Mouse (Mus musculus) heart, adult 2 months (tissue): Measurements from ENCODE around the gene Zbtb2. TPM values are rescaled to one million over a fixed set of nuclear protein-coding genes. Genes with fewer than 3 reads are reported as not detected.

Source experiments
- DNase-seq, 2 experiments: peaks; one replicate each; pipeline ENCODE4 v3.0.0; 2021
- H3K27ac ChIP-seq: fragments of 200-600 bp; 2 replicates; pipeline ENCODE4 v1.8.1; 2022
- H3K27me3 ChIP-seq: fragments of 200-500 bp; 2 replicates; pipeline ENCODE4 v1.6.1; 2012; ENCODE audit warnings: mild to moderate bottlenecking, low read length, inconsistent platforms, mixed read lengths; ENCODE audit not compliant: control insufficient read depth, insufficient read depth
- H3K36me3 ChIP-seq: fragments of 200-500 bp; 2 replicates; pipeline ENCODE4 v1.6.1; 2012; ENCODE audit warnings: low read length, inconsistent platforms; ENCODE audit not compliant: control insufficient read depth, insufficient read depth
- H3K4me1 ChIP-seq: fragments of 200-500 bp; 2 replicates; pipeline ENCODE4 v1.6.1; 2011; ENCODE audit warnings: low read length; ENCODE audit not compliant: control insufficient read depth, insufficient read depth
- H3K4me3 ChIP-seq: fragments of 200-600 bp; 2 replicates; pipeline ENCODE4 v1.8.1; 2022
- H3K79me2 ChIP-seq: fragments of 200-500 bp; replicated peaks from 2 replicates; pipeline ENCODE4 v1.6.1; 2012; ENCODE audit warnings: mild to moderate bottlenecking, inconsistent platforms, low read length, moderate library complexity, mixed read lengths; ENCODE audit not compliant: control insufficient read depth, insufficient read depth
- H3K9ac ChIP-seq: fragments of 200-500 bp; 2 replicates; pipeline ENCODE4 v1.6.1; 2012; ENCODE audit warnings: low read depth, mild to moderate bottlenecking, control low read depth, inconsistent platforms, low read length, mixed read lengths
- CTCF ChIP-seq: fragments of 200-600 bp; IDR thresholded peaks from 2 replicates; pipeline ENCODE4 v1.8.1; 2022; ENCODE audit warnings: antibody characterized with exemption, mild to moderate bottlenecking, moderate library complexity
- EP300 ChIP-seq: fragments of 200-500 bp; IDR thresholded peaks from 2 replicates; pipeline ENCODE4 v1.6.1; 2011; ENCODE audit warnings: low read depth, low read length, control low read depth; ENCODE audit not compliant: insufficient read depth
- POLR2A ChIP-seq: fragments of 200-500 bp; IDR thresholded peaks from 2 replicates; pipeline ENCODE4 v1.6.1; 2011; ENCODE audit warnings: mild to moderate bottlenecking, low read depth, low read length, control low read depth; ENCODE audit not compliant: insufficient read depth
- WGBS: fragments of 180-500 bp; shearing (Covaris S2); methylation state at CpG from one replicate; pipeline ENCODE4 v1.1.7; 2018; 5-methylcytosine and 5-hydroxymethylcytosine counted together
- intact Hi-C: fragments of 180-260 bp; cut with DNase I; formaldehyde crosslinking; loops from one replicate; pipeline ENCODE4 v1.15.1; 2025
- polyA plus RNA-seq: library from polyadenylated mRNA; depleted of rRNA; stranded (reverse); fragments of >200 nt; gene quantifications from 2 replicates; pipeline ENCODE4 v1.2.3, GENCODE M21; 2012
- total RNA-seq, 2 experiments: library from RNA; stranded (reverse); gene quantifications; 2 replicates each; pipeline ENCODE4 v1.2.3; 2021

Gene Zbtb2
- total and polyA plus RNA-seq, 3 experiments, result 3.5 to 6.1 (median 4.9) TPM

- intact Hi-C loops, result loop anchor here (10.0 kb wide), 1 partner anchor 760 kb away; no protein-coding TSS in a partner anchor
- peaks cover 1% of the 10 kb centered on the region; the same call in 1 of the 2 replicates for H3K4me1 ChIP-seq
- H3K27me3 ChIP-seq, result no peaks in the 10 kb centered on the region
- no peaks in the 10 kb centered on the region; the same call in 1 of the 2 replicates for H3K36me3 ChIP-seq
- H3K27ac ChIP-seq, result no peak overlapping the region
- TF ChIP-seq CTCF, result peak; percentile 83
- no peak for TF ChIP-seq EP300
- WGBS, result 51% methylated on average over 5 of the region's 5 CpGs
- no peaks in the 10 kb centered on the region for H3K79me2 ChIP-seq
- H3K4me3 ChIP-seq, result no peak overlapping the region
- no peak for DNase-seq
- no peak overlapping the region for H3K9ac ChIP-seq
Measured at GRCm38 (mm10) chr10:4404895-4405491, 17.1 kb upstream of the Zbtb2 start.

GRCm38 (mm10) chr10:4398058-4398457, 10.2 kb upstream of the Zbtb2 start:
- H3K36me3 ChIP-seq, result peaks cover 3% of the 10 kb centered on the region; the same call in 1 of the 2 replicates
- no peak overlapping the region for H3K27ac ChIP-seq
- no peak for DNase-seq
- peaks cover 4% of the 10 kb centered on the region for H3K4me1 ChIP-seq
- 83% methylated on average over 5 of the region's 5 CpGs for WGBS
- peaks cover 2% of the 10 kb centered on the region for H3K79me2 ChIP-seq
- H3K27me3 ChIP-seq, result no peaks in the 10 kb centered on the region
- H3K9ac ChIP-seq, result no peak overlapping the region
- intact Hi-C loops, result no loop called here
- TF ChIP-seq CTCF (no peak), POLR2A (no peak), EP300 (no peak)
- H3K4me3 ChIP-seq, result no peak overlapping the region

- H3K4me1 ChIP-seq, result peaks cover 19% of the 10 kb centered on the region
- no peak overlapping the region for H3K27ac ChIP-seq
- intact Hi-C loops, result no loop called here
- H3K79me2 ChIP-seq, result peaks cover 6% of the 10 kb centered on the region
- WGBS, result 70% methylated on average over 3 of the region's 3 CpGs
- no peak for DNase-seq
- H3K4me3 ChIP-seq, result no peak overlapping the region
- H3K27me3 ChIP-seq, result no peaks in the 10 kb centered on the region
- no peak overlapping the region for H3K9ac ChIP-seq
- TF ChIP-seq EP300, result no peak
- no peak for TF ChIP-seq POLR2A
- no peak for TF ChIP-seq CTCF
- H3K36me3 ChIP-seq, result peaks cover 12% of the 10 kb centered on the region
Measured at GRCm38 (mm10) chr10:4395321-4395720, 7.4 kb upstream of the Zbtb2 start.

GRCm38 (mm10) chr10:4391851-4392250, 3.9 kb upstream of the Zbtb2 start:
- peaks cover 19% of the 10 kb centered on the region for H3K36me3 ChIP-seq
- TF ChIP-seq POLR2A (no peak), CTCF (peak; percentile 82), EP300 (no peak)
- H3K27me3 ChIP-seq, result no peaks in the 10 kb centered on the region
- H3K79me2 ChIP-seq, result peaks cover 11% of the 10 kb centered on the region
- no peak overlapping the region for H3K4me3 ChIP-seq
- 14% methylated on average over 6 of the region's 6 CpGs for WGBS
- H3K27ac ChIP-seq, result no peak overlapping the region
- H3K4me1 ChIP-seq, result peaks cover 29% of the 10 kb centered on the region
- intact Hi-C loops, result no loop called here
- no peak overlapping the region for H3K9ac ChIP-seq
- DNase-seq, result peak; percentile 39 to 41

- intact Hi-C loops, result no loop called here
- H3K9ac ChIP-seq, result no peak overlapping the region
- H3K79me2 ChIP-seq, result peaks cover 11% of the 10 kb centered on the region
- H3K4me1 ChIP-seq, result peaks cover 29% of the 10 kb centered on the region
- peaks cover 19% of the 10 kb centered on the region for H3K36me3 ChIP-seq
- DNase-seq, result no peak
- no peak overlapping the region for H3K27ac ChIP-seq
- 64% methylated on average over 5 of the region's 5 CpGs for WGBS
- H3K27me3 ChIP-seq, result no peaks in the 10 kb centered on the region
- H3K4me3 ChIP-seq, result no peak overlapping the region
- TF ChIP-seq EP300 (no peak), CTCF (no peak), POLR2A (no peak)
Measured at GRCm38 (mm10) chr10:4391076-4391475, 3.2 kb upstream of the Zbtb2 start.

GRCm38 (mm10) chr10:4390550-4390949, 2.6 kb upstream of the Zbtb2 start:
- WGBS, result 53% methylated on average over 2 of the region's 2 CpGs
- peaks cover 27% of the 10 kb centered on the region for H3K4me1 ChIP-seq
- intact Hi-C loops, result no loop called here

More at GRCm38 (mm10) chr10:4390550-4390949, 2.6 kb upstream of the Zbtb2 start:
- no peaks in the 10 kb centered on the region for H3K27me3 ChIP-seq
- no peak overlapping the region for H3K27ac ChIP-seq
- H3K79me2 ChIP-seq, result peaks cover 11% of the 10 kb centered on the region
- TF ChIP-seq EP300 (no peak), CTCF (no peak), POLR2A (no peak)
- H3K9ac ChIP-seq, result no peak overlapping the region
- no peak overlapping the region for H3K4me3 ChIP-seq
- no peak for DNase-seq
- H3K36me3 ChIP-seq, result peaks cover 19% of the 10 kb centered on the region
